Mouse (Mus musculus): ENCODE measurements around the gene Tfap2a.

Gene Tfap2a

DNA sequence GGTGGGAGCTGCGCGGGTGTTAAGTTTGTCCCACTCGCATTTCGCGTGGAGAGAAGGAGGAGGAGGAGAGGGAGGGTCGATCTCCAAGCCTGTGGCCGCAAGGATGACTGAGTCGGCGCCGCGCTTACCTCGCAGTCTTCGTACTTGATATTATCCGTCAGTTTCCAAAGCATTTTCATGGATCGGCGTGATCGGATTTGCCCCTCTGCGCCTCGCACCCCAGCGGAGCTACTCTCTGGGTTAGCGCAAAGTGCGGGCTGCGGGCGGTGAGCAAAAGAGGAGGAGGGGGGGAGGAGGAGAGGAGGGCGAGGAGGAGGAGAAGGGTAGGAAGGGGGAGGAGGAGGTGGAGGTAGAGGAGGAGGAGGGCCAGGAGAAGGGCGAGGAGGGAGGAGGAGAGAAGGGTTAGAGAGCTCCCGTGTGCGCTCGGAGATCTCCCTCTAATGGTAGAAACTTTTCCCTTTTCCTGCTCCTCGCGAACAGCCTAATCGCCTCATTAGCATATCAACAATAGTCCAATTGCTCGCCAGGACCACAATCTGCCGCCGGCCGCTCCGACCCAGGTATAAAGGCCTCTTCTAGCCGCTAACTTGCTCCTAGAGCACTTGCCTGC, 4.5 kb downstream of the Tfap2a start:
- DNase-seq, result no peak

DNA sequence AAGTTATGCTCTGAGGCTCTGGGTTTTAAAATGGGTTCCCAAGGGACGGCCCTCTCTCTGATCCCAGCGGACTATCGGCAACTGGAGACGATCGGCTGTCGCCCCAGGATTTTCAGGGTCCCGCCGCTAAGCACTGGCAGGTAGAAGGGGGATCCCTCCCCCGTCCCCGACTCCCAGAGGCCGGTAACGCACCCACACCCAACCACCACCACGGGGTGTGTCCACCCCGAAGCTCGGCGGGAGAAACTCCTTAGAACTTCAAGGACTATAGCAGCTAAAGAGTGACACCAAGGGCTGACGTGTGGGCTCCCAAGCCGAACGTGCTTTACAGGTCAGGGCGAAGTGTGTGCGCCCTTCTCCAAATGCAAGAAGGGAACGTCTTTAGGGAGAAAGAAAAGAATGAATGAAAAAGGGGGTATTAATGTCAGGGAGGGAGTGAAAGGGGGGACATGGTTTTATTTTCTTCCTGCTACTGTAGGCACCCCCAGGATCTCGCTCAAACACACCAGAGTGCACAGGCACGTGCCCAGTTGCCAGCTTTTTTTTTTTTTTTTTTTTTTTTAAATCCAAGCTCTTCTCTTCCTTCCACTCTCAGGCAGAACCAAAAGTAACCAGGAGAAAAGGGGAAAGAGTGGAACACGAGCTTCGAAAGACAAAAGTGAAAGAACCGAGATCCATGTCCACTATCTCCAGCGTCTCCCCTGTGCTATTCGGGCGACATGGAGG, 5.2 kb downstream of the Tfap2a start:
- no peak for DNase-seq

DNA sequence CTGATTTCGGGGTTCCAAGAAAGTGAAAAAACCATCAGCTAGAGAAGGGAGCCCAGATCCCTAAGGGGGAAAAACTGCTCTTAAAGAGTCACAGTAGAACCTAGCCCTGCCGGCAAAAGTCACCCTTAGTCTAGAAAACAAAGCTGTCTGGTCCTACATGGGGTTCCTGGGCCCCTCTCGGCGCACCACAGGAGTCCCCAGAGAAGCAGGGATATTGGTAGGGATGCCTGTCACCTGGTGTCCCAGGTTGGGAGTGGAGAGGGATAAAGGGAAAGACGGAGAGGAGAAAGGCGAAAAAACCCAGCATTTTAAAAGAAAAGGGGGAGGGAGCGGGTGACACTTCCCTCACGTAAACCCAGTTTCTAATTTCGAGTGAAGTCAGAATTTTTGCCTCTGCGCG, 6.1 kb downstream of the Tfap2a start:
- no peak for DNase-seq

DNA sequence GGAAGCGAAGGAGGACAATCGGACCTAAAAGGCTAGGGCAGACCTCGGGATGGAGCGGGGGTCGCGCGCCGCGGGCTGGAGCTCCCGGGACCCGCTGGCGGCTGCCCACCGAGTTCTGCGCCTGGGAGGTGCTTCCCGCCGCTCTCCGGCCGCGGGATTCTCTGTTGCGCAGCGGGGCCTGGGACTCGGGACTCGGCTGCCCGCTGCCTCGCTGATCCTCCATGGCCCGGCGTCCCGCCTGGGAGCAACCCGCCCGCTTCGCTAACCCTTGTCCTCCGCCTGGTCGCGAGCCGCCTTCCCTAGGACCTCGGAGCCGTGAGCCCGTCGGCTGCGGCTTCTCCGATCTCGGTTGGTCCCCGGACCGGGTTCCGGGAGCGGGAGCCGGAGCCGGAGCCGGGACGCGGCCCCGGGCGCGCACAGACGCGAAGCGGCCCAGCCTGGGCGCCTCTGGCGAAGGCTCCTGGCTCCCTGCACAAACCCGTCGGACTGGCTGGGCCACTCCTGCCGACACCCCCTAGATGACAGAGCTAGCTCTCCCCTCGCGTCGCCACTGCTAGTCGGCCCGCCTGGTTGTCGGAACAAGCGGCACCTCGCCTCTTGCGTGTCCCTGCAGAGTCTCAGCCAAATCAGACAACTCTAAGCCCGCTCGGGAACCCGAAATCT, 6.9 kb downstream of the Tfap2a start:
- peak; percentile 37 for DNase-seq

DNA sequence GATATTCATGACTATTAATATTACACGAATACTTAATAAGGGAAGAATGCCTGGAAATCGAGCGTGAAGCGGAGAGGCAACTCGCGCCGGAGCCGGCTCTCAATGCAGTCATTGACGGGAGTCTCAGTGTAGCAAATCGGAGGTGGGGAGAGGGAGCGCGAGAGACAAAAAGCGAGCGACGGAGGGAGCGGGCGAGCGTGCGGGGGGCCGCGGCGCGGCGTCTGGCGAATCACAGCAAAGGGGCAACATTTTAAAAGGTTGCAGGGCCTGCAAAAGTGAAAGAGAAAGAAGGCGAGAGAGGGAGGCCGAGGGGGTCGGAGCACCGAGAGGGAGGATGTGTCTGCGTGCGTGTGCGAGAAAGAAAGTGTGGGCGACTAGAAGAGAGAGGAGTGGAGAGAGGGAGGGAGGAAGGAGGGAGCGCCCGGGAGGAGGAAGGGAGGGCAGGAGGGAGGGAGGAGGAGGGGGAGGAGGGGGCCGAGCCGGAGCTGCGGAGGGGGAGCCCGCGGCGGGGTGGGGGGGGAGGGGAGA, 7.5 kb downstream of the Tfap2a start:
- DNase-seq, result no peak

DNA sequence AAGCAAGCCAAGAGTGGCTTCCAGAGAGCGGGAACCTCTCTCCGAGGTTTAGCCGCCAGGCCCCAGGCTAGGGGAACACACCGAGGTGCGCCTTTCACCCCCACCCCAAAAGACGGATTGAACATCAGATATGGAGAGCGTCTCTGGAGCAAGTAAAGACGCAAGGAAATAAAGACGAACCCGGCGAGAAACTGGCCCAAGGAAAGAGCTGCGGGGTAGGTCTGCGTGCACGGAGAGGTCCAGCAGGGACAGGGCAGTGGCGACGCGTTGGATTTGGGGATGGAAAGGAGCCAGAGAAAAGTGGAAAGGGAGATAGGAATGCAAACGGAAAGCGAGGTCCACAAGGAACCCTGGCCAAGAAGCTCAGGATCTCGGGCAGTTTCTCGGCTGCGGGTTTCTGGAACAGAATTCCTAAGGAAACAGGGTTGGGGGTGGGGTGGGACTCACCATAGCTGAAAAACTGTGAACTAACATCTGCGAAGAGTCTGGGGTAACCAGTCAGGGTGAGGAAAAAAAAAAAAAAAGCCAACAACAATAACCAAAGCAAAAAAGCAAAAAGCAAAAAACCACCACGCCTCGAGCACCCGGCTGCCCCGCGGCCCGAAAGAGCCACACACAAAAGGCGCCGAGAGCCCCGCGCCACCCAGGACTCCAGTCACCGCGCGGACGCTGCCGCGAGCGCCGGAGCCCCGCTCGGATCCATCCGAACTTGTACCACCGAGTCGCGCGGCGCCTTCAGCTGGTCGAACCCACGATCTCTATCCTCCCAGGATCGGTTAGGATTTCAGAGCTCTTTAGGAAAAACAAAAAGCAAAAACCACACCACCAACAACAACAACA, 8.4 kb downstream of the Tfap2a start:
- DNase-seq, result no peak

DNA sequence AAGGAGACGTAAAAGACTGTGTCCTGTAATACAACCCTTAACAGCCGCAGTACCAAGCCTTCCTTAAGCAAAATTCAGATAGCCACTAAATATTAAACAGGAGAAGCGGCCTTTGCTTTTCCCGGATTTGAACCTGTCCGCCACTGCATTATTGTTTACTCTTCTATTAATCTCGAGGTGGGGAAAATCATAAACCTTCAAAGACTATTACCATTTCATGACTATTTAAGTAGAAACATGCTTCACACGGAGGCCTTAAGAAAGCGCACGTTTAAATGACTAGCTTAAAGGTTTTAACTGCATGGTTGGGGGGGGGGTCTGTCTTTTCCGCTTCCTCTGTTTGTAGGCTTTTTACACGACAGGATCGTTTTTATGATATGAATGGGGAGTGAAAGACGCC, 9.1 kb downstream of the Tfap2a start:
- no peak for DNase-seq

DNA sequence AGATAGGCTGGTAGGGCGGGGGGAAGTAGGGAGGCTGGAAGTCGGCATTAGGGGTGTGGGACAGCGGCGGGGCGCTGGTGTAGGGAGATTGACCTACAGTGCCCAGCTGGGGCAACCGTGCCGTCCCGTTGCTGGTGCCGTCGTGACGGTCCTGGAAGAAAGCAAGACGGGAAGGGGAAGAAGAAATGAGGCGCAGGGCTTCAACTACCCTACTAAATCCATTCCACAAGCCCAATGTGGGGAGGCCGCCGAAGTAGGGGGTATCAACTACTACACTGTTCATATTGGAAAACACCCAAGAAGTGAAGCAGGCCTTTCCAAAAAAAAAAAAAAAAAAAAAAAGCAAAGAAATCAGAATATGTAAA, 9.6 kb downstream of the Tfap2a start:
- DNase-seq, result no peak

DNA sequence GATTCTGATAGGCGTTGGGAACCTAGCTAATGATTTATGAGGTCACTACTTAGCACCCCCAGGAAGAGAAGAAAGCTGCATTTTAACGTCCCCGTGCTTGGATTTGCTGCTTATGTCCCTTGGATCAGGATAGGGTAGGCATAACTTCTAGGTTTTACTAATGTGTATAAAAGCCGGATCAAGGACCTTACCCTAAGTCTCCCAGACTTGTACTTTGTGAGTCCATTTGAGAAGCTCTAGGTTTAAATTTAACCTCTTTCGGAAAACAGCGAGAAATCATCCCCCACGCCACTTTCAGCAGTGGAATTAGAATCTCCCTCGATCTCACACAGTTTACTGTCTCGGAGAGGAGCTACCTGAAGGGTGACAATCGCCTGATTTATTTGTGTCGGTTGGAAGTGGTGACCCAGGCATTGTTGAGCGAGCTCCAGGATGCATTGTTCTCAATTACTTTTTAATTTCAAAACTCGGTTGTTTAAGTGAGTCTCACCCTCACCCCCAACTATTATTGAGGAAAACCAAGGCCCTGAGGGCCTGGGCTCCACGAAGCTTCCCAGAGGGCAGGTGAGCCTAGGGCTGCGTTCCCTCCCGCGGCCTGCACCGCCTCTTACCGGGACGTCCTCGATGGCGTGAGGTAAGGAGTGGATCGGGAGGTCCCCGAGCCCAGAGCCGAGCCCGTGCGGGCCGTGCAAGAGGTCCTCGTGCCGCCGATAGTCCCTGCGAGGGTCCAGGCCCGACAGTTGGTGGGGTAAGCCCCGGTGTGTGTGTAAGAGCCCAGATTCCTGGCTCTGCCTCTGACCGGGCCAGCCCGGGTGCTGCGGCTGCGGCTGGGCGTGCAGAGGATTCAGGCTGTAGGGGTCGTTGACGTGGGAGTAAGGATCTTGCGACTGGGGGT, 10.2 kb downstream of the Tfap2a start:
- no peak for DNase-seq

DNA sequence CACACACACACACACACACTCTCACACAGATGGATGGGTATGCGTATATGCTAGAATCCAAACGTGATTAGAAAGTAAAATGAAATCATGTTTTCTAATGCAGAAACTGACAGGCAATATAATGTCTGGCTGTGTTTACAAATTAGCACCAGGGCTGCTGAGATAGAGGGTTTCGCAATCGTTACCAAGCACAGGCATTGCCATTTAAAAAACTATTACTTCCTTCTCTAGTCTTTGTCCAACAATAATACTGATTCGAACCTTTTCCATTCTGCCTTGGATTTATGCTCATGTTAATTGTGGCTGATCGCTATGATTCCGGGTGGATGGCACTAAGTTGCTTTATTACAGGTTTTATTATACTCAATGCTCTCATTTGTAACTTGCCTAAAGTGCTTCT, 12.3 kb downstream of the Tfap2a start:
- no peak for DNase-seq

DNA sequence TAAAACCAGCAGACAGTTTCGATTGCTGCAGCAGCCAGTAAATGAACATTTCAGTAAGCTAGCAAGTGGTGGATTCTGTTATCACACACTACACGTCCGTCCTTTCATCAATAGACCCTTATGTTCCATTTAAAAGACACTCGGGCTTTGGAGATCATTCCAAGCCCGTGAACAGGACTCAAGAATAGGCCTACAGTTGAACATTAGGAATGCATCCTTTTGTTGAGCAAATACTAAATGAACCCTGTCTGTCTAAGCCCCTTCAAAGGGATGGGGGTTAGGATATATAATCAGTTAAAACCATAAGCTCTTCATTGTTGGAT, 14.6 kb downstream of the Tfap2a start:
- DNase-seq, result no peak

DNA sequence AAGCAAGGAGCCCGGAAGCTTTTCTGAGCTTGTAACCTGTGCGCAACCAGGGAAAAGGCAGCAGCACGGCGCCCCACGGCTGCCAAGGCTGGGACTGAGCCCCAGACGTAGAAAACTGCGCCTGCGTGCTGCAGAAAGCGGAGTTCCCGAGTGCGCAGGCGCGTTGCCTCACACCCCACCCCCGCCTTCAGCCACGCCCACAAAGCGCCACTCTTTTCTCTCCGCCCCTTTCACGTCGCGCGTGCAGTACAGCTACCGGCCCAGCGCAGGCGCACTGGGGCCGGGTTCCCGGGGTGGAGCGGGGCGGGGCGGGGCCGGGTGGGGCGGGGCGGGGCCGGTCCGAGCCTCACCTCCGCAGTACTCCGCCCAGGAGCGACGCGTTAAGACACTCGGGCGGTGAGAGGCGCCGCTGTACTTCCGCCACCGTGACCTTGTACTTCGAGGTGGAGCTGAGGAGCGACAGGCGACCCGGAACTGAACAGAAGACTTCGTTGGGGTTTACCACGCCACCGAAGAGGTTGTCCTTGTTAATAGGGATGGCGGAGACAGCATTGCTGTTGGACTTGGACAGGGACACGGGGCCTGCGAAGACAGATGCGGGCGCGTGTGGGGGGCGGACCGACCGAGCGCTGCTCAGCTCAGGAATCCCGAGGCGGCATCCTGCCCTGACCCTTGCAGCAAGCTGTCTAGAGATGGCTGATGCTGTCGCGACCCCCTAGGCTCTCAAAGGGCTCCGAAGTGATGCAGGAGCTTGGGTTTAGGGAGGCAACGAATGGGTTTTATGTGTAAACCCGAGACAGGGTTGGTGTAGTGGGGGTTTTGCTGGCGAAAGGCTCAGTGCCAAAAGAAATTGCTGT, 15.2 kb downstream of the Tfap2a start:
- DNase-seq, result peak; percentile 89

DNA sequence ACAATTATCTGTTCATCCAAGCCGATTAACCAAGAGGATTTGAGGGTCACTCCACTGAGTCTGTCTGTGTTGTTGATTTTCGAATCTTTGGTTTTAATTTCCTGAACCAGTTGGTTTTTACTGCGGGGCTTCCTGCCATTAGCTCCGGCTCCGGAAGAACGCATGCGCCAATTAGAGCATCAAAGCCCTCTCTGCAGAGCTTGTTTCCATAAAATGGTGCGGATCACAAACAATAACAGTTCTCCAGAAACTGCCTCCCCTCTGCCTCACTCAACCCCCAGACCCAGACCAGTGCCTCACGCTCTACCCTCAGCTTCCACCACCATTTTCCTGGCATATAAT, 18.5 kb downstream of the Tfap2a start:
- no peak for DNase-seq

DNA sequence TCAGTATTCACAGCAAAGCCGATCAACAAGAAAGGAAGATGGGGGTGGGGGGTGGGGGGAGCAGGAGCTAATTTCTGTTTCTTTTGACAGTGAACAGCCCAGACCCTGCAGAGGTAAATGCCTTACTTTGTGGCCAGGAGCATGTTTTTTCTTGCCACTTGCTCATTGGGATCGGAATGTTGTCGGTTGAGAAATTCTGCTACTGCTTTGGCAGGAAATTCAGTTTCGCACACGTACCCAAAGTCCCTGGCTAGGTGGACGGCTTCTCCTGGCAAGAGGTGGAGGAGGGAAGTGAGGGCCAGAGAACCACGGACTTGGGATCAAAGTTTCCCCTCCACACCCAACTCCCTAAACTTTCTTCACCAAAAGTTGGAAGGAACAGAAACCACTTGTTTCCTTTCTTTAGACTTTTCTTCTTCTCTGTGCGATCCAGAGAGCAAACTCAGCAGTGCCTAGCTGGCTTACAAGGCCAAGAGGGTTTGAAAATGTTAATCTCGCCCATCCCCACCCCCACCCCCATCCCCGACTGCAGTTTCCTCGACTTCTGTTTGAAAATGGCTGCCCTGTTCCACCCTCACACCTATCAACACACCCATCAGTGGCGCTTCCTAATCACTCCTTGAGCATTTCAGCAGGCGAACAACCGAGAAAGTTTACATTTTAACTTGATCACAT, 19.0 kb downstream of the Tfap2a start:
- no peak for DNase-seq

DNA sequence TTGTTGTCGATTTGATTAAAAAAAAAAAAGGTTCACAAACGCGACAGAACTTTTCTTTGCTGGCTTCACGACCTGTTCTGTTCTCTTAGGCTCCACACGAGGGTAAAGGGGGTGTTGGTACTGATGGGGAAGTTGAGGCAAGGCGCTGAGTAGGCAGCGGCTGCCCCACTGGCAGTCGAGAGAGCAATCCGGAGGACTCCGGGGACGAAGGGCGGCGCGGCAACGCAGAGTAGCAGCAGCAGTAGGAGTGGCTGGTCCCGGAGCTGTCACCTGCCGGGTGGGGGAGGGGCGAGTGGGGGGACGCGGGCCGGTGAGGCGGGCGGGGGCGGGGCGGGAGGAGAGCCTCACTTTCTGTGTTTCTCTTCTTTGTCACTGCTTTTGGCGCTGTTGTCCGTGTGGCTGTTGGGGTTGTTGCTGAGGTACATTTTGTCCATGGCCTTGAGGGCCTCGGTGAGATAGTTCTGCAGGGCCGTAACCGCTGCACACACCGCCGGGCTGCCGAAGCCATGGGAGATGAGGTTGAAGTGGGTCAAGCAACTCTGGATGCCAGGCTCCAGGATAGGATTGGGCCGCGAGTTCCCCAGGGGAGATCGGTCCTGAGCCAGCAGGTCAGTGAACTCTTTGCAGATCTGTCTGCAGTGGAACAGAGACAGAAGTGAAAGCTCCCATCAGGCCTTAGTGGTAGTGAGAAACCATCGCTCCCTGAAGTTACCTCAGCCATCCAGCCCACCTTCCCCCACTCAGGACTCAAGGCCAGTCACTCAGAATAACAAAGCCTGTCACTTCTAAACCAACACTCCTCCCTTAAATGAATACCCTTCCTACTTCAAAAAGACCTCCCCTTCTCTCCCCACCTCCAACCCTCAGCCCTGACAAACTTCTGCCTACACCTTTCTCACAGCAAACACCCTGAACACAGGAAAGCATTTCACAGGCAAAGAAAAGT, 21.1 kb downstream of the Tfap2a start:
- DNase-seq, result no peak

DNA sequence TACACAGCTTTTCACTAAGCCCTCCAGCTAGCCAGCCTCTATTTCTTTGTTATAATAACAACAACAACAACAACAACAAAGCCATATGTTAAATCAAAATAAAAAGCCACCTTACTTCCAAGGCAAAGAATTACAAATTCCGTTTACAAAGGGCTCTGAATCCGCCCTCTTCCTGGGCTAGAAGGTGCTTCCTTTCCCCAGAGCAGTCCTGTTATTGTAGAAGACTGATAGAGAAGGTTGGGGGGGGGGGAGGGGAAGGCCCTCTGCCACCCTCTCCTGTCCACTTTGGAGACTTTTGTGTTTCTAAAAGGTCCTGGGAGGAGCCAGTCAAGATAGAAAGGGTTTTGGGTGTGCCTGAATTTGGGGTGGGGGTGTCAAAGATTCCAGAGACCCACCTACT, 23.6 kb downstream of the Tfap2a start:
- no peak for DNase-seq

DNA sequence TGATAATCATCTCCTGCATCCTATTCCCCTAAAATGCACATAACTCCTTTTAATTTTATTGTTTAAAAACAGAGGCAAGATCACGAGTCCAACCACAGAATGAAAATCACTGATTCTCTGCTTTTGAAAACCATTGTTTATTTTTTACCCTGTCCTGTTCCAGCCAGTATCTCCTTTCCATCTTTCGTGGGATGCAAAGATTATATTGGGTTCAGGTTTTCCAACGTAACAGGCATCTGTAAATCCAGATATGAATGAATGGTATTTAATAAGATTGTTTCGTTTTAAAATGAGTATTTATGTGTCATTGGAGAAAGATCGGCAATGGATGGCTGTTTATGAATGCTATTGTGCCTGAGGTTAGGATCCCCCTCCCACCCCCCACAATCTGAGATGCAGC, 24.5 kb downstream of the Tfap2a start:
- no peak for DNase-seq

DNA sequence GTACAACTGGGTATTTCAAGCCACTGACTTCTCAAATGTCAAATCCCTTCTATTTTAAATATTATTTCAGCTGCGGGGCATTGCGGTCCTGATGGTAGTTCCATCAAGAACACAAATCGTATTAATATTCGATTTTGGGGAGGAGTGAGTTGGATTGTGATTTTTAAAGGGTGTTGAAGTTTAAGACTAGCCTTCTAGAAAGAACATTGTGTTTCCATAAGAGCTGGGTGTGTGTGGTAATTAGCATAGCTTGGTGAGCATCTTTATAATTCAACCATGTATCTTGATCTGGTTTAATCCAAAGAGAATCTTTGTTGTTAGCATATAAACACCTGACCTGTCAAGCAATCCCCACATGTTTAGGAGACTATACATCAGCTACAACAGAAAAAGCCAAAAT, 24.9 kb downstream of the Tfap2a start:
- DNase-seq, result no peak

DNA sequence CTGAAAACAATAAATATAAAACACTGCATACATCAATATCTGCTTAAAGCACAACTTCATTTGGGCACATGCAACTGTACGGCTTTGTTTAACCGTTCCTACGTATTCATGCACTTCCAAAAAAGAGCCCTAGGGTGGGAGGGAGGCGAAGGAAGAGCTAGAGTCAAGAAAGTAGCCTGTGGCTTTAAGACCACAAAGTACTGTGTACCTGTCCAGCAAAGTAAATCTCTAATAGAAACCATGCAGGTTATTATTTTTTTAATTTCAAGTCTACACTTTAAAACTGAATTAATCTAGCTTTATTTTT, 25.7 kb downstream of the Tfap2a start:
- no peak for DNase-seq
